Mouse (Mus musculus) left cerebral cortex, adult 8-10 months (tissue): ENCODE results near the gene Nphp3. TPM values are rescaled to one million over a fixed set of nuclear protein-coding genes. Genes with fewer than 3 reads are reported as not detected.

ENCODE experiments used
- DNase-seq, 2 experiments: peaks; one replicate each; pipeline ENCODE4 v3.0.0; 2022; ENCODE audit warnings: low spot score in 2 of 2
- total RNA-seq, 4 experiments: library from RNA; stranded (reverse); gene quantifications; 2 replicates each; pipeline ENCODE4 v1.2.4; 2022

Gene Nphp3
- total RNA-seq, 4 experiments from 2014 or later = 6.8 to 11.7 (median 8.7) TPM

- peak; percentile 81 to 88 for DNase-seq
These were observed 61.1 kb downstream of the Nphp3 start, which contains the start of gene Acad11 for GRCm38 (mm10) chr9:104063244-104063961. Acad11 (plus strand) TSS chr9:104063377.

- DNase-seq = no peak
These were observed 62.2 kb downstream of the Nphp3 start for GRCm38 (mm10) chr9:104064571-104064970.

- DNase-seq = no peak
These were observed 67.9 kb downstream of the Nphp3 start for GRCm38 (mm10) chr9:104070241-104070640.

- no peak for DNase-seq
These were observed 68.7 kb downstream of the Nphp3 start for GRCm38 (mm10) chr9:104070863-104071604.

- DNase-seq = no peak
These were observed 73.5 kb downstream of the Nphp3 start for GRCm38 (mm10) chr9:104075808-104076207.

- no peak for DNase-seq
These were observed 76.4 kb downstream of the Nphp3 start for GRCm38 (mm10) chr9:104078780-104079179.

- peak in 1 of 2 experiments; percentile 18 for DNase-seq
These were observed 77.0 kb downstream of the Nphp3 start for GRCm38 (mm10) chr9:104079379-104079778.

GRCm38 (mm10) chr9:104080038-104080437 lies 77.7 kb downstream of the Nphp3 start:
- no peak for DNase-seq

- DNase-seq = no peak
These were observed 83.5 kb downstream of the Nphp3 start for GRCm38 (mm10) chr9:104085730-104086429.

- no peak for DNase-seq
These were observed 86.2 kb downstream of the Nphp3 start for GRCm38 (mm10) chr9:104088555-104088954.

- no peak for DNase-seq
These were observed 90.6 kb downstream of the Nphp3 start for GRCm38 (mm10) chr9:104092945-104093344.

Other genes with a start within 250 kb of the Nphp3 start
- gene Tmem108, start 240.7 kb upstream of the Nphp3 start, total RNA-seq = 10 to 100 TPM; 17.0 to 23.1 (median 17.9) TPM
- gene Gm28305, start 38.1 kb downstream of the Nphp3 start, total RNA-seq = not detected
- 10 to 100 TPM; 34.9 to 38.8 (median 36.2) TPM for gene Uba5, start 60.6 kb downstream of the Nphp3 start, total RNA-seq
- 10 to 100 TPM; 23.8 to 26.1 (median 24.9) TPM for gene Acad11, start 60.8 kb downstream of the Nphp3 start, total RNA-seq
- not detected for gene Ackr4, start 124.4 kb downstream of the Nphp3 start, total RNA-seq